Mouse (Mus musculus) cerebellum, adult (tissue): ENCODE results near the gene Clybl.

ENCODE experiments used
- ATAC-seq: cut with Nextera tagmentation; 2 replicates; pipeline ENCODE4 v1.9.2; 2017; ENCODE audit warnings: mild to moderate bottlenecking, moderate library complexity, mixed read lengths; ENCODE audit not compliant: insufficient number of reproducible peaks, low FRiP score, low TSS enrichment

Gene Clybl

GRCm38 (mm10) chr14:122380896-122381845 is 199.7 kb downstream of the Clybl start:
- peak; percentile 66; the same call in 1 of the 2 replicates for ATAC-seq

- no peak for ATAC-seq
Observed at GRCm38 (mm10) chr14:122382281-122382680, 200.8 kb downstream of the Clybl start.

- ATAC-seq = no peak
Observed at GRCm38 (mm10) chr14:122383931-122384330, 202.4 kb downstream of the Clybl start.

DNA sequence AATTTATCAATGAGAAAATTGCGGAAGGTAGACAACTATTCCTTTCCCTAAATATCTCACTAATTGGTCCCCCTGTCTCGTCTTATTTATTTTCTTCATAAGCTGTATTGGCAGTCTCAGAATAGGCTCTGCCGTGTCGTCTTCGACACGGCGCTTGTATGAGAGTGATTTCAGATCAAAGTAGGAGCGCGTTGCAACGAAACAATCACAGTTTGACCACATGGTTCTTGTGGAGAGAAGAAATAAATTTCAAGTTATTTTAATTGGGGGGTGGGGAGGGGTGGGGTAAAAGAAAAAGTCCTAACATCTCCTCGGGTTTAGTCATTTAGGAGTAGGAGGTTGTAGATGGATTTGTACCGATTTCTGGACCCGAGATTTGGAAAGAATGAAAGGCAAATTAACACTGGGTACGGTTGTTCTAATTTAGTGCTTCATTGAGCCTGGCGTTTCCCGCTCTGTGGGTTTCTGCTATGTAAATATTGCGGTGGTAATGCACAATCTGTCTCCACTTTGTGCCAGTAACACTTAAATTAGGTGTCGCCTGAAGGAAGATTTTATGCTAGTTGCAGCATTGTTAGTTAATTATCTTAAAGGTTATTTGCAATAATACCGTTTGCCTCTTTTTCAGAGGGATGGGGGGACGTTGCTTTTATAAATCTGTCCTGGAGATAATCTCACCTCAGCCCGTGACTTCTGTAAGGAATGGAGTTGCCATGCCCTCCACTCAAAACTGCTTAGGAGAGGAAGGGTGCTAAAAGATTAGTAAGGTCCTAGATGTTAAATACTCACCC is 203.1 kb downstream of the Clybl start:
- peak; percentile 36; the same call in 1 of the 2 replicates for ATAC-seq

- no peak for ATAC-seq
Observed at GRCm38 (mm10) chr14:122385238-122385534, 203.7 kb downstream of the Clybl start.

DNA sequence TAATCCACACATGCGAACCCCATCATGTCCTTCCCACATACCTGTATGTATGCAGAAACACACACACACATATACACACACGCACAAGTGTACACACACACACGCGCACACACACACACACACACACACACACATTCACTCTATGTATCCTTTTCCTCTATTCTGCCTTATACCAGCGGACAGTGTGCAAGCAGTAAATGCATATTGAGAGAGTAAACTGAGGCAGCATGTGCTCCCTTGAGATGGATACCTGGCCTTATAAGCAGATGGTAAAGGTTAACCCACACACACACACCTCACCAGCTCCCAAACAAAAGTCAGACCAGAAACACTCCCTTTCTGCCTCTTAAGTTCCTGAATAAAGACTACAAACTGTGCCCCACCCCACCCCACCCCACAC is 204.3 kb downstream of the Clybl start:
- ATAC-seq = no peak

DNA sequence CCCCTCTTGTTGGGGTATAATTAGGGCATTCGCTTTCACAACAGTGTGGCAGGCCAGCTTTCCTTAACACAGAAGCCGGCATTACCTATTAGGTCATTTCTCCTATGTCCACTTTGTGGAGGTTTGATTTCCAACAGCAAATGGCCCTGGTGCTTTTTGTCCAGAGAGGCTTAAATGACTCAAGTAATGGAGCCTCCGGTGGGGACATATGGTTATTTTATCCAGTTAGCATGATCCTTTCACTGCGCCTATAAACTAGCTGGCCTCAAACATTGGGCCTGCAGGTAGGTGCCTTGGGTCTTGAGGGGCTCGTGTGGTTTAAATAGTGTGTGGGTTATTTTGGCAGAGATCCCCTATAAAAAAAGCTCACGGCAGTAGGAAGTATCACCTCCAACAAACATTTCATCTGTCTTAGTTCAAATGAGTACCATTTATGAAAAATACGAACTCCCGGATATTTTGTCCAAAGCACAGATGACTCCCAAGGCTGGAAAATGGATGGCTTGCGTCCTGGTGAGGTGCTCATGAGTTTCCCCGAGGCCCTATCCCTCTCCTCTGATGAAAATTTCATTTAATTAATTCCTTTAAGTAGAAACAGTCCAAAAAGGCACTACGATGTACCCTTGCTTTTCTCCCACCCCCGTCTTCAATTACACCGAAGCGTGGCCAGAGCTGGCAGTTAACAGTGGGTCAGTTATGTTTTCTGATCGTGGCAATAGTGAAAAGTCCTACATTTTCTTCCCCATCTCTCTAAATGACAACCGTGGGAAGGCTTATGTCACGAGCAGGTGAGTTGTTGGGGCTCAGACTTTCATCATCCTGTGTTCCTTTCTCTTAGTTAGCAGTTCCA is 205.0 kb downstream of the Clybl start:
- ATAC-seq = no peak

DNA sequence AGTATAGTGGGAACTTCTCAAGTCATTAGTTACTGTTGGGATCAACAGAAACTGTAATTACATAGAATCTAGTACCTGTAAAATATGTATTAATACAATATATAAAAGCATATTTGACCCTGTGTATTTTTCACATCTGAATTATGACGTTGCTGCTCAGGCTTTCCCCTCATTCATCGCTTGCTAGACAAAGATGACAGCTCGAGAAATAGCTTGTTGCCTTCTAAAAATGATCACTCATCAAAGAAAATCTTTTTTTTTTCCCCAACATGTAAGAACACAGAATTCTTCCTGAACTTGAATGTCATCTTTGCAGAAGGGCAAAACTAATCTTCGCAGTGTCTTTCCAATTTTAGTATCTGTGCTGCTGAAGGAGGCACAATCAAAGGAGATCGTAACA is 206.3 kb downstream of the Clybl start:
- ATAC-seq = no peak

DNA sequence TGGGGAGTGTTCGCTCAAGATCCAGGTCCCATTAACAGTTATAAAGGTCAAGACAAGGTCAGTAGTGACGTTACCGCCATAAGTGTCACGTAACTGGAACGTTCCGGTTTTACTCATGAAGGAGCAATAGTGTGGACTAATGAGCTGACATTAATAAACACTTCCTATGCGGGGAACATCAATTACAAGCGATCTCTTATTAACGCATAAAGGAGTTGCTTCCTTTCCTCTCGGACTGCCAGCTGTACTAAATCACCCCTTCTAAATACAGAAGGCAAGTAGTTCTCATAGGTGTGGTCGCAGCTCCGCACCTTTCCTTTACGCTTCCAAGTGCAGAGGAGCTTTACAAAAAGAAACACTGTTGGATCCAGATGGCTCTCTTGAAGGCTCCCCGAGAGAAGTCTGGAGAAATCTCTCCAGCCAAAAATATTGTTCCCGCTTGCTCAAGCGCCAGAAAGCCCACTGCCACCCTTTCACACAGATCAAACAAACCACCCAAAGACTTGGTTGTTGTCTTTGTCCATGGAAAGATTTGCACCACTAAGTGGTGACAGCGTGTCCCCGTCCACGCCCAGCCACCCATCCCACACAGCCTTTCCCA is 207.0 kb downstream of the Clybl start:
- 0 out of 2 replicates have a peak, but pooled peaks have one; percentile 31 for ATAC-seq

DNA sequence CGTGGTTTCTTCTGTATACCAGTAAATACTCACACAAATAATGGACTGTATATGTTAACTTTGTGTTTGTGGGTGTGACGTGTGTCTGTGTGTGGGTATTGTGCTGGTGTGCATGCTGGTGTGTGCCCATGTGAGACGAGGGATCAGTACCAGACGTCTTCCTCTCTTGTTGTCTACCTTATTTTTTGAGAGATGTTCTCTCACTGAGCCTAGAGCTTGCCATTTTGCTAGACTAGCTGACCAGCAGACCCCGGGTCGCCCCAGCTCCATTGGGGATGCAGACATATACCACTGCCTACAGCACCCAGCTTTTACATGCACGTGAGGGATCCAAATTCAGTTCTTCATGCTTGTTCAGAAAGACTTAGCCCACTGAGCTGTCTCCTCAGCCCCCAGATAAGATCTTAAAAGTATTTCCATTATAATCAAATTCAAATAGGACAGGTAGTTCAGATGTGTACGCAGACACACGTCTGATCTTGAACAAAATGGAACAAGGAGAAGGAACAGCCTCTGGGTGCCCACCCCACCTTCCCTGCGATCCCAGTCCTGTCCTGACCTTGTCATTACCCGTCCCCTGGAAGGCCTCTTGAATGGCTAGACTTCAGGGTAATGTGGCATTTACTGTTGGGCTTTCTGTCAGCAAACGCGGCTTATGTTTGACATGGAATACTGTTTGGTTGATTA is 208.3 kb downstream of the Clybl start:
- ATAC-seq = no peak

- no peak for ATAC-seq
Observed at GRCm38 (mm10) chr14:122390935-122391334, 209.4 kb downstream of the Clybl start.

DNA sequence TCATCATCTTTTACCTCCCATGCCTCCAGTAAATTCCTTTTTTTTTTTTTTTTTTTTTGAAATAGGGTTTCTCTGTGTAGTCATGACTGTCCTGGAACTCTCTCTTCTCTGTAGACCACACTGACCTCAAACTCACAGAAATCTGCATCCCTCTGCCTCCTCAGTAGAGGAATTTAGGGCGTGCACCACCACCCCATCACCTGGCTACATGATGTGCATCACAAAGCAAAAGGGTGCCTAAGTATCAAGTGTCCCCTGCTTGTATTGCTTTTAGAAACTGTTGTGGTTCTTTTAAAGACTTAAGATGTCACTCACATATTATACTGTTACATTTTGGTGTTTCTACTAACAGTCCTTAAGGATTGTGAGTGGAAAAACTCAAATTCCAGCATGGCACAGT is 211.6 kb downstream of the Clybl start:
- no peak for ATAC-seq

- no peak for ATAC-seq
Observed at GRCm38 (mm10) chr14:122398676-122399075, 217.2 kb downstream of the Clybl start.

- no peak for ATAC-seq
Observed at GRCm38 (mm10) chr14:122399906-122400305, 218.4 kb downstream of the Clybl start.

DNA sequence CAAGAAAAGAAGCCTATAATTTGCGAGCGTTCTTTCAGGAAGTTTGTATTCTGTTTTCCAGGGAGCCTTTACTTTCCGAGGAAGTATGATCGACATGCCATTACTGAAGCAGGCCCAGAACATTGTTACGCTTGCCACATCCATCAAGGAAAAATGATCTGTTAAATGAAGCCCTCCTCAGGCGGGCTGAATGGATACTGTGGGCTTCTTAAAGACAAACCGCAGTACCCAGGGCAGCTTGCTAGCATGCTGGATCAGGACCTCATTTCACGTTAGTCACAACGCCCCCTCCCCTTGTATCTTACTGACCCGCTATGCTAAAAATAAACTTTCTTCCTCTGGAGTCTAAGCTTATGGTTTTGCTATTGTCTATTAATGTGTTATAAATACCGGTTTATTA is 220.4 kb downstream of the Clybl start:
- ATAC-seq = no peak

DNA sequence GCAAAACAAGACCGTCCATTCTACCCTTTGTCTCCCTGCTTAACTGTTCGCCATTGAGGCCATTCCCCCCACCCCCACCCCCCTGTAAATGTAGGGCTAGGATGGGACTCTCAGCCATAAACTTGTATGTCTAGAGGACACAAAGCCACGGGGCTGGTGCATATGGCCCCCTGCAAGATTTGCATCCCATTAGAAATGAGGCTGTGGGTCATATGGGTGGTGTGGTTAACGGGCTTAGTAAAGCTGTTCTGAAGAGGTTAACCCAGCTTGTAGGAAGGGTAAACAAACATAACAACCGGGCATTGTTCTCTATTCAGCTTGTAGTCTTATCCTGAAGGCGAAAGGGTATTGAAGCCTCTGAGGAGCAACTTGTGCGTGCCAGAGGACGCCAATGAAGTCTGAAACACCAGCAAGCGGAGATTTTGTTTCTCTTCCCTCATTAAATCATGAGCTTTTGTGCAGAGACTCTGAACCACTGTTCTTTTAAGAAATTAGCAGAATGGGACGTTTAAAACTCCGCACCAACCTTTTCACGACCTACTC is 221.3 kb downstream of the Clybl start:
- no peak for ATAC-seq

DNA sequence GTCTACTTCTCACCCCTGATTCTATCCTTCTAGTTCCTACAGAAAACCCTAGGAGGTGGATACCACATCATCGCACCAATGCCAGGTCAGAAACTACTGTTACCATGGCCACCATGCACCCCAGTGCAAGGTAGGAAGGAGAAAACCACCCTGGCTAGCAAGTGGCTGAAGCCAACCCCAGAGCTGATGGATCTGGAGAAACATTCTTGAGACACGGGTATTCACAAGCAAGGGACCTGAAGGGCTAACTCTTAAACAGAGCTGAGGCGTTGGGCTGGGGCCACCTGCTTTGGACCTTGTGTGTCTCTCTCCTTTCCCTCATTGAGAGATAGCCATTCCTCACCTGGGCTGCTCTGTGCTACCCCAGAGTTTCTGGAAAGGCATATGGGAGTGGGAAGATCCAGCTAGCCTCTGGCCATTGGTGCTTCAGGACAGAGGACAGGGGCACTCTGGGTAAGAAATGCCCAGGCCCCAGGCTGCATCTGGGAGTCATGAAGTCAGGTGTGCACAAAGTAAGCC is 222.0 kb downstream of the Clybl start:
- ATAC-seq = no peak

DNA sequence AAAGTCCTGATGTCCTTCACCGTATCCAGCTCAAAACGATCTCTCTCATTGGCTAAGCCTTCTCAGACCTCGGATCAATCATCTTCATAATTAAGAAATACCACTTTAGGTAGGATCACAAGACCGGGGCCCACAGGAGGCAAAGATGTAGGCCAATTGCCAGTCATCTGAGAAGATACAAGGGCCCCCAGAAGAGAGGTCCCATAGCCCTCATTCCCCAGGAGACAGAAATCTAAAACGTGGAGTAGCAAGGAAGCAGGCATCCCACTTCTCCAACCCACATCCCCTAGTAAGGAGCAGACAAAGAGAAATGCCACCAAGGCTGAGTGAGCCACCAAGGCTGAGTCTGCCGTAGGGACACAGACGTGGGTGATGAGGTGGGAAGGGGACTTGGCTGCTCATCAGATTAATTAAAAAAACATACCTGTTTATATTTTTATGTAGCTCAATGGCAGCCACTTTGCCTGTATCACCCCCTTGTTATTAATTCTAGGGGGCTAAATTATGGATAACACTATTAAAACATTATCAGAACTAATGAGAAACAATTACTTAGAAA is 223.2 kb downstream of the Clybl start:
- no peak for ATAC-seq

- ATAC-seq = no peak
Observed at GRCm38 (mm10) chr14:122405236-122405635, 223.7 kb downstream of the Clybl start.
